17 mouse cellular contexts compared by ENCODE assay signal in genomic region chr11:73098860-73099259, GRCm38 (mm10). TPM values are rescaled to one million over a fixed set of nuclear protein-coding genes. Genes with fewer than 3 reads are reported as not detected.
"Had no signal": no experiment of that assay in that cellular context is flagged by ENCODE, and none has a peak within 500 bp of the region (broad histone marks: within the 10 kb centered on the region; RNA-seq: fewer than 3 reads in every experiment).

No protein-coding gene starts in this region.

- H3K9me3 ChIP-seq: liver, embryonic 13.5 days; midbrain, embryonic 12.5 days; midbrain, embryonic 15.5 days; neural tube, embryonic 12.5 days; neural tube, embryonic 15.5 days; stomach, embryonic 15.5 days had no signal

- DNase-seq: kidney, postnatal 25 days; layer of hippocampus, adult 9-11 months; liver, embryonic 13.5 days; lung, adult 2 months; lung, postnatal 14 days; lung, postnatal 4 days; right cerebral cortex, adult 18-20 months; right cerebral cortex, postnatal 14 days; thymus, postnatal 25 days had no signal

- H3K4me1 ChIP-seq: liver, embryonic 13.5 days; midbrain, embryonic 12.5 days; midbrain, embryonic 15.5 days; neural tube, embryonic 12.5 days; neural tube, embryonic 15.5 days; stomach, embryonic 15.5 days had no signal

- H3K27me3 ChIP-seq: liver, embryonic 13.5 days; midbrain, embryonic 12.5 days; midbrain, embryonic 15.5 days; neural tube, embryonic 12.5 days; neural tube, embryonic 15.5 days; stomach, embryonic 15.5 days had no signal

- H3K4me2 ChIP-seq: liver, embryonic 13.5 days; midbrain, embryonic 12.5 days; midbrain, embryonic 15.5 days; neural tube, embryonic 12.5 days; neural tube, embryonic 15.5 days; stomach, embryonic 15.5 days had no signal

- H3K4me3 ChIP-seq: layer of hippocampus, adult 2 months; left cerebral cortex, adult 2 months; liver, embryonic 13.5 days; midbrain, embryonic 12.5 days; midbrain, embryonic 15.5 days; neural tube, embryonic 12.5 days; neural tube, embryonic 15.5 days; stomach, embryonic 15.5 days had no signal

- H3K36me3 ChIP-seq: liver, embryonic 13.5 days; midbrain, embryonic 12.5 days; midbrain, embryonic 15.5 days; neural tube, embryonic 12.5 days; neural tube, embryonic 15.5 days; stomach, embryonic 15.5 days had no signal

- ATAC-seq: midbrain, embryonic 15.5 days had no signal

- H3K27ac ChIP-seq: kidney, postnatal 0 days; layer of hippocampus, adult 2 months; left cerebral cortex, adult 2 months; liver, embryonic 13.5 days; midbrain, embryonic 12.5 days; midbrain, embryonic 15.5 days; neural tube, embryonic 12.5 days; neural tube, embryonic 15.5 days; stomach, embryonic 15.5 days had no signal

- H3K9ac ChIP-seq: liver, embryonic 13.5 days; midbrain, embryonic 12.5 days; midbrain, embryonic 15.5 days; neural tube, embryonic 12.5 days; neural tube, embryonic 15.5 days; stomach, embryonic 15.5 days had no signal

RNA-seq across cellular contexts. Expression of gene Itgae, which starts 8.5 kb away (rescaled TPM):
- total RNA-seq: left cerebral cortex, adult 2 months had no signal
